Mouse (Mus musculus) embryonic facial prominence, embryonic 13.5 days (tissue): ENCODE measurements at regions not wholly inside any gene's neighbourhood (a gene's known extent, or its start where the extent isn't known, plus 50 kb on each side); places are given as distances from the start of the nearest gene placed in this dataset.

Experiments
- ATAC-seq: fragments of 200-750 bp; cut with Nextera tagmentation; 2 replicates; pipeline ENCODE4 v1.8.0; 2017; ENCODE audit warnings: low read depth; ENCODE audit not compliant: insufficient number of reproducible peaks, insufficient read depth, low FRiP score, low TSS enrichment
- H3K27ac ChIP-seq: fragments of 300-500 bp; sonication (generic); 2 replicates; pipeline ENCODE4 v1.5.1; 2015; ENCODE audit warnings: moderate library complexity, mild to moderate bottlenecking, inconsistent platforms
- H3K27me3 ChIP-seq: fragments of 300-500 bp; sonication (generic); 2 replicates; pipeline ENCODE4 v1.6.1; 2015; ENCODE audit warnings: mild to moderate bottlenecking, inconsistent platforms
- H3K36me3 ChIP-seq: fragments of 300-500 bp; sonication (generic); 2 replicates; pipeline ENCODE4 v1.6.1; 2015; ENCODE audit warnings: mild to moderate bottlenecking, inconsistent platforms
- H3K4me1 ChIP-seq: fragments of 300-500 bp; sonication (generic); 2 replicates; pipeline ENCODE4 v1.6.1; 2015; ENCODE audit warnings: inconsistent platforms
- H3K4me2 ChIP-seq: fragments of 300-500 bp; sonication (generic); 2 replicates; pipeline ENCODE4 v1.6.1; 2015; ENCODE audit warnings: moderate library complexity, mild to moderate bottlenecking, inconsistent platforms
- H3K4me3 ChIP-seq: fragments of 300-500 bp; sonication (generic); 2 replicates; pipeline ENCODE4 v1.5.1; 2015; ENCODE audit warnings: mild to moderate bottlenecking, inconsistent platforms
- H3K9ac ChIP-seq: fragments of 300-500 bp; sonication (generic); 2 replicates; pipeline ENCODE4 v1.6.1; 2015; ENCODE audit warnings: mild to moderate bottlenecking, inconsistent platforms
- H3K9me3 ChIP-seq: fragments of 300-500 bp; sonication (generic); 2 replicates; pipeline ENCODE4 v1.6.1; 2016; ENCODE audit warnings: inconsistent platforms
- WGBS: fragments of 180-500 bp; shearing (Covaris S2); methylation state at CpG from one replicate; pipeline ENCODE4 v1.1.7; 2015; ENCODE audit warnings: mixed read lengths; 5-methylcytosine and 5-hydroxymethylcytosine counted together

- Histone ChIP-seq H3K36me3 (no peaks in the 10 kb centered on the region), H3K27ac (no peak overlapping the region), H3K4me3 (no peak overlapping the region), H3K4me2 (no peak overlapping the region), H3K9ac (no peak overlapping the region), H3K9me3 (no peaks in the 10 kb centered on the region), H3K27me3 (no peaks in the 10 kb centered on the region), H3K4me1 (peaks cover 5% of the 10 kb centered on the region)
- ATAC-seq, result no peak
- WGBS, result 69% methylated on average over 3 of the region's 3 CpGs
Observed at GRCm38 (mm10) chr1:143912586-143912985, 91.4 kb downstream of the Rgs2 start.

DNA sequence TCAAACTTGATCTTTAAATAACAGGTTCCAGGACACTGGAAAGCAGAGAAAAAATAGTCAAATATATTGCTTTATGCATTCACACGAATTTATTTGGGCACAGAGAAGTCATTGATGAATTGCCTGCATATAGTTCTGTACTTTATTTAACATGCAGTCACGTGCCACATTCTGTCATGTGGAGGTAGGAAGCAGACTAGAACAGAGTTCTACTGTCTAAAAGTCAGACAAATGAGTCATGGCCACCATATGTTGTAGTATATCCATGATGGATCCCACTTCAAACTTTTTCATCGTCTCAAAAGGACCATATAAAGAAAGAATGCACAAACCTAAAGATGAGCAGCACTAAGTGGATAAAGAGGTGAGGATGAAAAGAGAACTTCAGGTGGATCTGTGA is 92.7 kb downstream of the Rgs2 start:
- no peak for ATAC-seq
- 70% methylated on average over 3 of the region's 3 CpGs for WGBS
- Histone ChIP-seq H3K4me2 (no peak overlapping the region), H3K36me3 (no peaks in the 10 kb centered on the region), H3K27ac (no peak overlapping the region), H3K9ac (no peak overlapping the region), H3K9me3 (no peaks in the 10 kb centered on the region), H3K4me1 (no peaks in the 10 kb centered on the region), H3K27me3 (no peaks in the 10 kb centered on the region), H3K4me3 (no peak overlapping the region)

DNA sequence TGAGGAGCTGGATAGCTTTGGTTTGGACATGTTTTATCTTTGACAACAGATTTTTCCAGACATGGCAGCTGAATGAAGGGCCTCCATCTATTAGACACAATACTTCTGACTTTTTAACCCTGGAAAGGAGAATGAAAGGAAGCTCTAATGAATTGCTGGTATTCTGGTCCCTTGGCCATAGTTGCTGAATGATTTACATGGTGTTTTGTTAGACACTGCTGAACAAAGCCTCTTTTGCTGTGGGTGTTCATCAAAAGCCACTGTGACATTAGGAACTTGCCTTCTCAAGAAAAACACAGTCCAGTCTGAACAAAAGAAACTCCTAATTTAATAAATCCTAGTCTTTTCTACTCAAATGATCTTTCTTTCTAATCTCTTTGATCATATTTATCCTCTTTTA is 93.4 kb downstream of the Rgs2 start:
- H3K4me3 ChIP-seq, result no peak overlapping the region
- H3K4me1 ChIP-seq, result no peaks in the 10 kb centered on the region
- no peaks in the 10 kb centered on the region for H3K36me3 ChIP-seq
- H3K9ac ChIP-seq, result no peak overlapping the region
- H3K4me2 ChIP-seq, result no peak overlapping the region
- no peak overlapping the region for H3K27ac ChIP-seq
- no peaks in the 10 kb centered on the region for H3K9me3 ChIP-seq
- H3K27me3 ChIP-seq, result no peaks in the 10 kb centered on the region
- ATAC-seq, result no peak

DNA sequence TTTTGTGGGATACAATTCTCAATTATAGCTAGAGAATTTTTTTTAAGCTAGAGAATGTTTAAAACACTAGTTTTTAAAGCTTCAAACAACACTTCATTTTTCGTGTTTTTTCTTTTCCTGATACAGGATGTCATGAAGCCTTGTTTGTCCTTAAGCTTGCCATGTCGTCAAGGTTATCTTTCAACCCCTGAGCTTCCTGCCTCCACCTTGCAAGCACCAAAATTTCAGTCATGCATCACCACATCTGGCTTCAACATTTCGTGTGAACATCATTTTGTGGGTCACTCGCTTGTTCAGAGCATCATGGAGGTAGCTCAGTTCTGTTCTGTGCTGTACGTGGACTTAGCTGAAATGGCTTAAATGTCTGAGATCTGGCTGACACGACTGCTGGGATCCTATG is 96.6 kb downstream of the Rgs2 start:
- H3K9me3 ChIP-seq, result no peaks in the 10 kb centered on the region
- H3K9ac ChIP-seq, result no peak overlapping the region
- no peaks in the 10 kb centered on the region for H3K36me3 ChIP-seq
- H3K4me3 ChIP-seq, result no peak overlapping the region
- no peak overlapping the region for H3K27ac ChIP-seq
- 69% methylated on average over 6 of the region's 6 CpGs for WGBS
- no peak overlapping the region for H3K4me2 ChIP-seq
- H3K4me1 ChIP-seq, result no peaks in the 10 kb centered on the region
- no peaks in the 10 kb centered on the region for H3K27me3 ChIP-seq
- ATAC-seq, result no peak

DNA sequence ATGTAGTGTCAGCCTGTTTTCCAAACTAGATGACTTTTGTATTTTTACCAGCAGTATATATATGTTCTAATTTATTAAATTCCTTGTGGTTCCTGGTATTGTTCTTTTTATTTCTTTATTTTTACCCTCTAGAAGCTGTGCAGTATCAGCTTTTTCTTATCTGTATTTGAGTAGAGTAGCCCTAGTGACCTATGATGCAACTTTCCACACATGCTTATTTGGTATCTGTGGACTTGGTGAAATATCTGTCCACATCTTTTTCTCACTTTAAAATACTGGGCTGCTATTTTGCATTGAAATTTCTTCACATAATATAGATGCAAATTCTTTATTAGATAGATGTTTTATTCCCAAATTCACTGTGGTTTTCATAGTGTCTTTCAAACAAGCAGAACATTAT is 97.1 kb downstream of the Rgs2 start:
- Histone ChIP-seq H3K4me2 (no peak overlapping the region), H3K4me1 (no peaks in the 10 kb centered on the region), H3K9me3 (no peaks in the 10 kb centered on the region), H3K9ac (no peak overlapping the region), H3K27me3 (no peaks in the 10 kb centered on the region), H3K36me3 (no peaks in the 10 kb centered on the region), H3K27ac (no peak overlapping the region), H3K4me3 (no peak overlapping the region)
- ATAC-seq, result no peak

DNA sequence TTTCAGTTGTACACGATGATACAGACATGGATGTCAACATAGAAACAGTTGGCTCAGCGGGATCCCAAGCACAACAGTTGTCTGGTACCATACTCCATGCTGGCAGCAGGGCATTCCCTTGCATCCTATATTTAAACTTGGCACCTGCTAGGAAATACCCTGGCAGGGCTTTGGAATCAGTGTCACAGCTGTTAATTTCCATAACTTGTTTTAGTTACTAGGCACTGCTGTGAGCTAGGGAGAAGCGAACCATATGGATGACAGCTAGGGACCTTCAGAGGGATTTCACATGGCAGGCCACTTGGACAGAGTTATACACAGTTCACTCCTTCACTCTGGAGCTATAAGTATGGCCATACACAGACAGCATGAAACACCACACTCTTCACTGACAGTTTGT is 100.0 kb downstream of the Rgs2 start:
- no peaks in the 10 kb centered on the region for H3K4me1 ChIP-seq
- ATAC-seq, result no peak
- 89% methylated on average over 3 of the region's 3 CpGs for WGBS
- H3K36me3 ChIP-seq, result no peaks in the 10 kb centered on the region
- H3K9me3 ChIP-seq, result no peaks in the 10 kb centered on the region
- no peaks in the 10 kb centered on the region for H3K27me3 ChIP-seq
- no peak overlapping the region for H3K9ac ChIP-seq
- no peak overlapping the region for H3K4me3 ChIP-seq
- no peak overlapping the region for H3K4me2 ChIP-seq
- H3K27ac ChIP-seq, result no peak overlapping the region

- H3K4me1 ChIP-seq, result no peaks in the 10 kb centered on the region
- no peaks in the 10 kb centered on the region for H3K9me3 ChIP-seq
- no peak overlapping the region for H3K9ac ChIP-seq
- H3K4me2 ChIP-seq, result no peak overlapping the region
- H3K27me3 ChIP-seq, result no peaks in the 10 kb centered on the region
- H3K4me3 ChIP-seq, result no peak overlapping the region
- no peak overlapping the region for H3K27ac ChIP-seq
- 72% methylated on average over 5 of the region's 5 CpGs for WGBS
- H3K36me3 ChIP-seq, result no peaks in the 10 kb centered on the region
- no peak for ATAC-seq
Observed at GRCm38 (mm10) chr1:143903234-143903633, 100.7 kb downstream of the Rgs2 start.

- Histone ChIP-seq H3K36me3 (no peaks in the 10 kb centered on the region), H3K4me2 (no peak overlapping the region), H3K27me3 (no peaks in the 10 kb centered on the region), H3K9me3 (no peaks in the 10 kb centered on the region), H3K4me3 (no peak overlapping the region), H3K9ac (no peak overlapping the region), H3K4me1 (no peaks in the 10 kb centered on the region), H3K27ac (no peak overlapping the region)
- ATAC-seq, result no peak
- 91% methylated on average over 6 of the region's 6 CpGs for WGBS
Observed at GRCm38 (mm10) chr1:143901127-143901920, 102.6 kb downstream of the Rgs2 start.

GRCm38 (mm10) chr1:143888510-143888909 is 111.4 kb downstream of the Uchl5 start:
- Histone ChIP-seq H3K4me3 (no peak overlapping the region), H3K4me1 (no peaks in the 10 kb centered on the region), H3K27ac (no peak overlapping the region), H3K27me3 (no peaks in the 10 kb centered on the region), H3K36me3 (no peaks in the 10 kb centered on the region), H3K9me3 (no peaks in the 10 kb centered on the region), H3K9ac (no peak overlapping the region), H3K4me2 (no peak overlapping the region)
- 93% methylated on average over 2 of the region's 2 CpGs for WGBS
- ATAC-seq, result no peak

DNA sequence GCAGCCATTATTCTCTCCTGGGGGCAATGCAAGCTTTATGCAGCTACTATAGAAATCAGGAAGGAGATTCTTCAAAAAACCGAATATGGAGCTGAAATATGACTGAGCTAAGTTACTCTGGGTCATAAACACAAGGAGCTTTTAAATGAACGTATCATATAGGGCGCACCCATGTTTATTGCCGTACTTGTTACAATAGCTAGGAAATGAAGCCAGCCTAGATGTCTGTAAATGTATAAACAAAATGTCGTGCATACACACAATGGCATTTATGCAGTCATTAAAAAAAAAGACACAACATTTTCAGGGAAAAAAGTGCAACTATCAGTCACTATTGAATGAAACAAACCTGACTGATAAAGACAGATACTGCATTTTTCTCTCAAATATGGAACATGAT is 111.0 kb downstream of the Uchl5 start:
- Histone ChIP-seq H3K27me3 (no peaks in the 10 kb centered on the region), H3K27ac (no peak overlapping the region), H3K4me1 (no peaks in the 10 kb centered on the region), H3K9me3 (no peaks in the 10 kb centered on the region), H3K4me3 (no peak overlapping the region), H3K9ac (no peak overlapping the region), H3K36me3 (no peaks in the 10 kb centered on the region), H3K4me2 (no peak overlapping the region)
- WGBS, result 88% methylated on average over 5 of the region's 5 CpGs
- no peak for ATAC-seq

DNA sequence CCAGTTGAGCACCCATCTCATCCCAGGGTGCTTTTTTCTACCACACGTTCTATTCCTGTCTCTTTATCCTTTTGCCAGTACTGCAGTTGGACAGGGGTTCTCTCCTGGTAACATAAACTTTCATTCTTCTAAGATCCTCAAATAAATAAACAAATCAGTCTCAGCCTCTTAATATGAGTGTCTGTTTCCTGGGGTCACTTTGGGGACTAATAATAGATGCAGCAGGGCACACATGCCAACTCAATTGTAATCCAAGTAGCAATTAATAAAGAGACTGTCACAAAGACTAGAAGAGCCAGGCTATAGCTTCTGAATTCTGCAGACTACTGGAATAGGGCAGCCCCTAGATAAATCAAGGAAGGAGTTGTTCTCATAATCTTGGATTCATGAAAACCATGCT is 108.9 kb downstream of the Uchl5 start:
- no peak for ATAC-seq
- no peak overlapping the region for H3K9ac ChIP-seq
- H3K4me3 ChIP-seq, result no peak overlapping the region
- no peak overlapping the region for H3K27ac ChIP-seq
- no peak overlapping the region for H3K4me2 ChIP-seq
- no peaks in the 10 kb centered on the region for H3K36me3 ChIP-seq
- no peaks in the 10 kb centered on the region for H3K9me3 ChIP-seq
- H3K27me3 ChIP-seq, result no peaks in the 10 kb centered on the region
- 0 out of 2 replicates have a peak, but pooled peaks cover 9% of the 10 kb centered on the region for H3K4me1 ChIP-seq
- WGBS, result 80% methylated on average over 1 of the region's 1 CpGs

DNA sequence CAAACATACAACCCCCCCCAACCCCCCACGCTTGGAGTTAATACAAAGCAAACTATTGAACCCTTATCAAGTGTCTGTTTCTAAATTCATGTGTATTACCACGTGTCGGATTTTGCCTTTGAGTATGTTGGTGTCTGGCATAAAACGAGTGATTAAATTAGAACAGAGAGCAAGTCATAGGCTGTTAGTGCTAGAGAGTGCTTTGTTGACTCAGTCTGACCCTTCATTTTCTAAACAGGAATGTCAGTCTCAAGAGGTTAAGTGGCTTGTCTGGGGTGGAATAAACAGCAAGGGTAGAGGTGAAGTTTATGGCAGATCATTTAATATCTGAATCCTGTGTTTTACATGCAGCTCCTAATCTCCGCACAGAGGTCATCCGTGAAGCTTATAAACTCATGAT is 104.1 kb downstream of the Uchl5 start:
- H3K9ac ChIP-seq, result no peak overlapping the region
- 50% methylated on average over 6 of the region's 6 CpGs for WGBS
- H3K4me2 ChIP-seq, result no peak overlapping the region
- H3K27ac ChIP-seq, result no peak overlapping the region
- no peak for ATAC-seq
- H3K4me3 ChIP-seq, result no peak overlapping the region
- no peaks in the 10 kb centered on the region for H3K27me3 ChIP-seq
- H3K9me3 ChIP-seq, result no peaks in the 10 kb centered on the region
- no peaks in the 10 kb centered on the region for H3K36me3 ChIP-seq
- H3K4me1 ChIP-seq, result 0 out of 2 replicates have a peak, but pooled peaks cover 13% of the 10 kb centered on the region
